Mouse (Mus musculus) heart, postnatal 0 days (tissue): ENCODE measurements around the gene Trpv1.

Source experiments
- CTCF ChIP-seq: IDR thresholded peaks from 2 replicates; pipeline ENCODE4 v1.5.1; 2016; ENCODE audit warnings: antibody characterized with exemption, control low read depth, low read depth
- EP300 ChIP-seq: IDR thresholded peaks from 2 replicates; pipeline ENCODE4 v1.6.1; 2016; ENCODE audit warnings: antibody characterized with exemption, low read depth

GRCm38 (mm10) chr11:73199230-73199712, 34.8 kb upstream of the Trpv1 start, which contains the start of gene Shpk:
- no peak for TF ChIP-seq EP300
- no peak for TF ChIP-seq CTCF
